Mouse (Mus musculus) hindbrain, embryonic 15.5 days (tissue): Measurements from ENCODE around the gene Dydc1. TPM values are rescaled to one million over a fixed set of nuclear protein-coding genes. Genes with fewer than 3 reads are reported as not detected.

ENCODE experiments used
- ATAC-seq: fragments of 200-750 bp; cut with Nextera tagmentation; 2 replicates; pipeline ENCODE4 v1.8.0; 2017; ENCODE audit warnings: low read depth, moderate number of reproducible peaks, moderate TSS enrichment; ENCODE audit not compliant: low FRiP score
- H3K27ac ChIP-seq: fragments of 300-500 bp; sonication (generic); replicated peaks from 2 replicates; pipeline ENCODE4 v1.5.1; 2015; ENCODE audit warnings: mild to moderate bottlenecking, inconsistent platforms
- H3K27me3 ChIP-seq: fragments of 300-500 bp; sonication (generic); 2 replicates; pipeline ENCODE4 v1.6.1; 2015; ENCODE audit warnings: control low read depth, inconsistent platforms
- H3K36me3 ChIP-seq: fragments of 300-500 bp; sonication (generic); 2 replicates; pipeline ENCODE4 v1.6.1; 2015; ENCODE audit warnings: control low read depth, inconsistent platforms
- H3K4me1 ChIP-seq: fragments of 300-500 bp; sonication (generic); replicated peaks from 2 replicates; pipeline ENCODE4 v1.6.1; 2015; ENCODE audit warnings: control low read depth, inconsistent platforms
- H3K4me2 ChIP-seq: fragments of 300-500 bp; sonication (generic); 2 replicates; pipeline ENCODE4 v1.6.1; 2015; ENCODE audit warnings: moderate library complexity, mild to moderate bottlenecking, inconsistent platforms
- H3K4me3 ChIP-seq: fragments of 300-500 bp; sonication (generic); 2 replicates; pipeline ENCODE4 v1.5.1; 2015; ENCODE audit warnings: mild to moderate bottlenecking, inconsistent platforms
- H3K9ac ChIP-seq: fragments of 300-500 bp; sonication (generic); 2 replicates; pipeline ENCODE4 v1.6.1; 2015; ENCODE audit warnings: inconsistent platforms
- H3K9me3 ChIP-seq: fragments of 300-500 bp; sonication (generic); 2 replicates; pipeline ENCODE4 v1.6.1; 2016; ENCODE audit warnings: control low read depth, inconsistent platforms
- WGBS: fragments of 180-500 bp; shearing (Covaris S2); methylation state at CpG from one replicate; pipeline ENCODE4 v1.1.7; 2015; 5-methylcytosine and 5-hydroxymethylcytosine counted together
- polyA plus RNA-seq: library from polyadenylated mRNA; unstranded; fragments of >200 nt; fragmentation: Nextera tagmentation; extraction: Ambion mirVana; gene quantifications from 2 replicates; pipeline ENCODE4 v1.2.1, GENCODE M21; 2015

Gene Dydc1
- polyA plus RNA-seq, 1 experiment from 2014 or later: not detected

DNA sequence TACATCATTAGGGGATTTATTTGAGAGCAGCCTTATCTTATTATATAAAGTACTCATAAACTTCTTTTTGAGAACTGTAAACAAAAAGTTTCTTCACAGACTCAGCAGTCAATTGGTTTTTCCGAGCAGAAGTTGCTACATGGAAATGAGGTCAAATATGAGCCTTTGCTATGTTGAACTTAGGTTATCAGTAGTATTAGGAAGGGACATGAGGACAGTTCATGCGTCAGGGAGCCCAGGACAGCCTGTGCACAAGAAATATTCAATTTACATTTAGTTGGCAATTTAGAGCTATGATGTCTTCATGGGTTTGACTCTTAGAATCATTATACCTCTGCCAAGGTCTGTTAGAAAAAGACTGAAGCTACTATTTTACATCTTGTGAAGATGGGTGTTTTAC lies 29.6 kb downstream of the Dydc1 start:
- Histone ChIP-seq H3K4me3 (no peak overlapping the region), H3K9me3 (no peaks in the 10 kb centered on the region), H3K36me3 (no peaks in the 10 kb centered on the region), H3K9ac (no peak overlapping the region), H3K27ac (no peak overlapping the region), H3K27me3 (no peaks in the 10 kb centered on the region), H3K4me1 (no peaks in the 10 kb centered on the region), H3K4me2 (no peak overlapping the region)
- no peak for ATAC-seq
- WGBS: 94% methylated on average over 2 of the region's 2 CpGs

GRCm38 (mm10) chr14:41104853-41105444 lies 32.2 kb downstream of the Dydc1 start, which contains the start of gene Mat1a:
Gene Mat1a (plus strand): TSS chr14:41105035.
- ATAC-seq: no peak
- Histone ChIP-seq H3K27me3 (no peaks in the 10 kb centered on the region), H3K4me1 (no peaks in the 10 kb centered on the region)

GRCm38 (mm10) chr14:41111031-41111668 lies 38.4 kb downstream of the Dydc1 start:
- Histone ChIP-seq H3K36me3 (no peaks in the 10 kb centered on the region), H3K4me1 (no peaks in the 10 kb centered on the region), H3K27ac (no peak overlapping the region), H3K9me3 (no peaks in the 10 kb centered on the region), H3K4me2 (no peak overlapping the region), H3K4me3 (no peak overlapping the region), H3K9ac (no peak overlapping the region), H3K27me3 (no peaks in the 10 kb centered on the region)
- ATAC-seq: no peak
- 93% methylated on average over 7 of the region's 7 CpGs for WGBS

More at GRCm38 (mm10) chr14:41104853-41105444, 32.2 kb downstream of the Dydc1 start, which contains the start of gene Mat1a:
- Histone ChIP-seq H3K9me3 (no peaks in the 10 kb centered on the region), H3K4me2 (no peak within 1 kb of the TSS), H3K9ac (no peak within 1 kb of the TSS), H3K36me3 (no peaks in the 10 kb centered on the region), H3K4me3 (no peak within 1 kb of the TSS), H3K27ac (no peak within 1 kb of the TSS)
- 73% methylated on average over 10 of the region's 10 CpGs for WGBS

GRCm38 (mm10) chr14:41112944-41113343 lies 40.2 kb downstream of the Dydc1 start:
- Histone ChIP-seq H3K27ac (no peak overlapping the region), H3K27me3 (no peaks in the 10 kb centered on the region), H3K9me3 (no peaks in the 10 kb centered on the region), H3K9ac (no peak overlapping the region), H3K36me3 (no peaks in the 10 kb centered on the region), H3K4me2 (no peak overlapping the region), H3K4me1 (no peaks in the 10 kb centered on the region), H3K4me3 (no peak overlapping the region)
- ATAC-seq: no peak
- WGBS: 88% methylated on average over 4 of the region's 4 CpGs

DNA sequence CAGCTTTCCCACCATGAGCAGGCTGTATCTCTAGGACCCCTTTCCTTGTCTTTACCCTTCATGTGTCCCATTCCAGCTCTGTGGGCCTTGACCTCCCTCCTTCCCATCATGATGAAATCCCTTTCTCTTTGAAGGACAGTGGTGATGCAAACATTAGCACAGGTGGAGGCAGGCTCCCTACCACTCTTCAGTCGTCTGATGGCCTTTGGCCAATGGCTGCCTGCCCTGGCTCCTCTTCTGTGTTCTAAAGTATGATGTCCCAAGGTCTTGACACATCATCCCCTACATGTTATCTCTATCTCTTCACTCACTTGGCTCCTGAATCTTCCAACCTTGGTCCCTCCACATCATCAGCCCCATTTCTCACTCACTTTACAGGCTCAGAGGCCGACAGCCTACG lies 43.6 kb downstream of the Dydc1 start:
- H3K4me3 ChIP-seq: no peak overlapping the region
- H3K27me3 ChIP-seq: no peaks in the 10 kb centered on the region
- 86% methylated on average over 3 of the region's 3 CpGs for WGBS
- no peak overlapping the region for H3K4me2 ChIP-seq
- no peak overlapping the region for H3K9ac ChIP-seq
- H3K4me1 ChIP-seq: no peaks in the 10 kb centered on the region
- no peaks in the 10 kb centered on the region for H3K36me3 ChIP-seq
- ATAC-seq: no peak
- no peaks in the 10 kb centered on the region for H3K9me3 ChIP-seq
- H3K27ac ChIP-seq: no peak overlapping the region

GRCm38 (mm10) chr14:41124683-41125082 lies 52.0 kb downstream of the Dydc1 start:
- Histone ChIP-seq H3K27ac (no peak overlapping the region), H3K27me3 (no peaks in the 10 kb centered on the region), H3K4me1 (no peaks in the 10 kb centered on the region), H3K4me3 (no peak overlapping the region), H3K36me3 (no peaks in the 10 kb centered on the region), H3K9ac (no peak overlapping the region), H3K9me3 (no peaks in the 10 kb centered on the region), H3K4me2 (no peak overlapping the region)
- WGBS: 85% methylated on average over 5 of the region's 5 CpGs
- no peak for ATAC-seq

GRCm38 (mm10) chr14:41127997-41128396 lies 55.3 kb downstream of the Dydc1 start:
- WGBS: 27% methylated on average over 4 of the region's 4 CpGs
- ATAC-seq: peak; percentile 72; the same call in 1 of the 2 replicates
- Histone ChIP-seq H3K9ac (no peak overlapping the region), H3K36me3 (no peaks in the 10 kb centered on the region), H3K4me3 (no peak overlapping the region), H3K27me3 (no peaks in the 10 kb centered on the region), H3K9me3 (no peaks in the 10 kb centered on the region), H3K4me2 (no peak overlapping the region), H3K4me1 (no peaks in the 10 kb centered on the region), H3K27ac (no peak overlapping the region)

DNA sequence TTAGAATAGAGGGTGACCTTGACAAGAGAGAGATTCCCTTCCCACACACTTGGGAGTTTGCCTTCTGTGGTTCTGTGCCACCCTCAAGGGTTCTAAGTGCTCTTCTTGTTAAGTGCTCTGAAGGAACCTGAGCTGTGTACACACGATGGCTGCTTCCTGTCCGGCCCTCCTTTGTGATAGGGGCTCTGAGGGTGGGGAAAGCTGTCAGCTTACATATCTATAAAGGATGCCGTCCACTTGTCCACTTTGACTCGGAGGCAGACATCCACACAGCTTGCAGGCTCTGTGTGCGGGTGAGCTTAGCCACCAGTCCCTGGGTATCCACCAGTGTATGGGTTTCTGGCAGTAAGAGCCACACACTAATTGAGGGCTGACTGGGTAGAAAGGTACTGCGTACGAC lies 58.8 kb downstream of the Dydc1 start, which contains the start of gene Sftpa1:
Gene Sftpa1 (plus strand): TSS at position 243 of the 400 bp plus-strand sequence.
- Histone ChIP-seq H3K27me3 (no peaks in the 10 kb centered on the region), H3K4me3 (no peak within 1 kb of the TSS), H3K4me1 (no peaks in the 10 kb centered on the region), H3K27ac (no peak within 1 kb of the TSS), H3K9me3 (no peaks in the 10 kb centered on the region), H3K9ac (no peak within 1 kb of the TSS), H3K4me2 (no peak within 1 kb of the TSS), H3K36me3 (no peaks in the 10 kb centered on the region)
- 89% methylated on average over 7 of the region's 7 CpGs for WGBS
- no peak for ATAC-seq

DNA sequence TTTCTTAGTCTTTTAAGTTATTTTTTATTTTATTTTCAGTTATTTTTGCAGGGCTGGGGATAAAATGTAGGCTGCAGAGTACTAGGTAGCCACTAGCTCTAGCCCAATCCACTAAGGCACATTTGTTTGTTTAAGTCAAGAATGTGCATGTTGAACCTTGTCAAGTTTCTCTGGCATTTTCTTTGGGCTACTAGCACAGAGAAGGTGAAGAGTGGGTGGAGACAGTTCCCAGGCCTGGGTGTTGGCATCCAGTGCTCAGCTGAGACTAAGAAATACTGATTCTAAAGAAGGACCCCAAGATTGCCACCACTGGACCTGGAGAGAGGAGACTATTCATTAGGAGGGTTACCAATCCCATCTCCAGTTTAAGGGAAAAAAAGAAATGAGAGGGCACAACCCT lies 64.3 kb downstream of the Dydc1 start:
- H3K9me3 ChIP-seq: no peaks in the 10 kb centered on the region
- ATAC-seq: no peak
- H3K36me3 ChIP-seq: no peaks in the 10 kb centered on the region

GRCm38 (mm10) chr14:41140686-41141085 lies 68.0 kb downstream of the Dydc1 start:
- Histone ChIP-seq H3K27me3 (no peaks in the 10 kb centered on the region), H3K4me3 (no peak overlapping the region), H3K4me2 (no peak overlapping the region), H3K9me3 (no peaks in the 10 kb centered on the region), H3K36me3 (no peaks in the 10 kb centered on the region), H3K9ac (no peak overlapping the region), H3K27ac (no peak overlapping the region), H3K4me1 (no peaks in the 10 kb centered on the region)
- no peak for ATAC-seq
- WGBS: 98% methylated on average over 1 of the region's 1 CpGs

More for the DNA sequence above, 64.3 kb downstream of the Dydc1 start:
- H3K4me2 ChIP-seq: no peak overlapping the region
- H3K9ac ChIP-seq: no peak overlapping the region
- no peak overlapping the region for H3K4me3 ChIP-seq
- H3K27me3 ChIP-seq: no peaks in the 10 kb centered on the region
- no peaks in the 10 kb centered on the region for H3K4me1 ChIP-seq
- no peak overlapping the region for H3K27ac ChIP-seq
